Mouse (Mus musculus) left cerebral cortex, postnatal 25 days (tissue): Measurements from ENCODE around the gene Fam210b. TPM values are rescaled to one million over a fixed set of nuclear protein-coding genes. Genes with fewer than 3 reads are reported as not detected.
"Not testable (repeated sequence)": the region's sequence is repeated elsewhere in the genome, so short reads cannot be mapped to it uniquely, and the experiment has no call there.

Experiments
- DNase-seq, 2 experiments: peaks; one replicate each; pipeline ENCODE4 v3.0.0; 2022; ENCODE audit warnings: low spot score in 2 of 2, mixed read lengths in 1 of 2
- intact Hi-C: fragments of 180-260 bp; cut with DNase I; formaldehyde crosslinking; loops from one replicate; pipeline ENCODE4 v1.15.1; 2025
- total RNA-seq, 2 experiments: library from RNA; stranded (reverse); gene quantifications; 2 replicates each; pipeline ENCODE4 v1.2.3; 2021

Gene Fam210b
- 10 to 100 TPM; 12.2 to 13.2 TPM for total RNA-seq

GRCm38 (mm10) chr2:172345258-172345738 is at the start of gene Fam210b:
Gene Fam210b, plus strand, starts transcription at chr2:172345565.
- peak; percentile 92 to 97 for DNase-seq
- intact Hi-C loops, result loop anchor here (2.0 kb wide), 1 partner anchor 26 kb away; the partner anchor contains the start of genes Aurka and Cstf1

- intact Hi-C loops, result no loop called here
- DNase-seq, result no peak
Measured at GRCm38 (mm10) chr2:172298083-172298482, 47.3 kb upstream of the Fam210b start.

GRCm38 (mm10) chr2:172298542-172298941 is 46.8 kb upstream of the Fam210b start:
- intact Hi-C loops, result no loop called here
- DNase-seq, result no peak

- peak in 1 of 2 experiments; percentile 17 for DNase-seq
- intact Hi-C loops, result no loop called here
Measured at GRCm38 (mm10) chr2:172299126-172299921, 46.0 kb upstream of the Fam210b start.

GRCm38 (mm10) chr2:172302396-172302795 is 43.0 kb upstream of the Fam210b start:
- DNase-seq, result no peak
- intact Hi-C loops, result no loop called here

GRCm38 (mm10) chr2:172304118-172304708 is 41.2 kb upstream of the Fam210b start:
- no peak for DNase-seq
- intact Hi-C loops, result no loop called here

GRCm38 (mm10) chr2:172305546-172305945 is 39.8 kb upstream of the Fam210b start:
- DNase-seq, intact Hi-C loops: not testable (repeated sequence)

GRCm38 (mm10) chr2:172306544-172306943 is 38.8 kb upstream of the Fam210b start:
- intact Hi-C loops, result no loop called here

GRCm38 (mm10) chr2:172311731-172312130 is 33.6 kb upstream of the Fam210b start:
- no peak for DNase-seq
- intact Hi-C loops, result no loop called here

More at GRCm38 (mm10) chr2:172306544-172306943, 38.8 kb upstream of the Fam210b start:
- DNase-seq, result no peak

GRCm38 (mm10) chr2:172320878-172321277 is 24.5 kb upstream of the Fam210b start:
- DNase-seq, result no peak
- intact Hi-C loops, result no loop called here

GRCm38 (mm10) chr2:172328248-172328647 is 17.1 kb upstream of the Fam210b start:
- DNase-seq, result no peak
- intact Hi-C loops, result loop anchor here (1.0 kb wide), 1 partner anchor 79 kb away; no protein-coding TSS in a partner anchor

GRCm38 (mm10) chr2:172329179-172329578 is 16.2 kb upstream of the Fam210b start:
- intact Hi-C loops, result loop anchor here (1.0 kb wide), 1 partner anchor 102 kb away; no protein-coding TSS in a partner anchor

GRCm38 (mm10) chr2:172338206-172338942 is 7.0 kb upstream of the Fam210b start:
- intact Hi-C loops, result loop anchor here (10.0 kb wide), 1 partner anchor 1434 kb away; no protein-coding TSS in a partner anchor
- no peak for DNase-seq

More at GRCm38 (mm10) chr2:172329179-172329578, 16.2 kb upstream of the Fam210b start:
- DNase-seq, result peak; percentile 84

GRCm38 (mm10) chr2:172340936-172341335 is 4.4 kb upstream of the Fam210b start:
- DNase-seq, result no peak
- intact Hi-C loops, result no loop called here

- intact Hi-C loops, result no loop called here
Measured at GRCm38 (mm10) chr2:172341606-172342005, 3.8 kb upstream of the Fam210b start.

GRCm38 (mm10) chr2:172343751-172344150 is 1.6 kb upstream of the Fam210b start:
- intact Hi-C loops, result loop anchor here (2.0 kb wide), 1 partner anchor 27 kb away; the partner anchor contains the start of genes Aurka and Cstf1

More at GRCm38 (mm10) chr2:172341606-172342005, 3.8 kb upstream of the Fam210b start:
- DNase-seq, result no peak

GRCm38 (mm10) chr2:172344669-172345068 is 696 bp upstream of the Fam210b start:
- intact Hi-C loops, result loop anchor here (2.0 kb wide), 1 partner anchor 26 kb away; the partner anchor contains the start of genes Aurka and Cstf1
- no peak for DNase-seq

More at GRCm38 (mm10) chr2:172343751-172344150, 1.6 kb upstream of the Fam210b start:
- DNase-seq, result no peak

- intact Hi-C loops, result no loop called here
- peak; percentile 12 to 43 for DNase-seq
Measured at GRCm38 (mm10) chr2:172346034-172346929, 917 bp downstream of the Fam210b start.
